Mouse (Mus musculus) heart, embryonic 13.5 days (tissue): ENCODE measurements at regions not wholly inside any gene's neighbourhood (a gene's known extent, or its start where the extent isn't known, plus 50 kb on each side); places are given as distances from the start of the nearest gene placed in this dataset.

Experiments used
- ATAC-seq: fragments of 200-750 bp; cut with Nextera tagmentation; 2 replicates; pipeline ENCODE4 v1.8.0; 2017; ENCODE audit warnings: moderate TSS enrichment; ENCODE audit not compliant: insufficient number of reproducible peaks, low FRiP score, low TSS enrichment; ENCODE audit errors: extremely low read depth
- H3K27ac ChIP-seq: fragments of 300-500 bp; sonication (generic); replicated peaks from 2 replicates; pipeline ENCODE4 v1.5.1; 2015; ENCODE audit warnings: moderate library complexity, mild to moderate bottlenecking, inconsistent platforms
- H3K27me3 ChIP-seq: fragments of 300-500 bp; sonication (generic); replicated peaks from 2 replicates; pipeline ENCODE4 v1.6.1; 2015; ENCODE audit warnings: mild to moderate bottlenecking, inconsistent platforms
- H3K36me3 ChIP-seq: fragments of 300-500 bp; sonication (generic); 2 replicates; pipeline ENCODE4 v1.6.1; 2015; ENCODE audit warnings: mild to moderate bottlenecking, inconsistent platforms
- H3K4me1 ChIP-seq: fragments of 300-500 bp; sonication (generic); 2 replicates; pipeline ENCODE4 v1.6.1; 2015; ENCODE audit warnings: inconsistent platforms
- H3K4me2 ChIP-seq: fragments of 300-500 bp; sonication (generic); 2 replicates; pipeline ENCODE4 v1.6.1; 2015; ENCODE audit warnings: inconsistent platforms, mild to moderate bottlenecking, moderate library complexity
- H3K4me3 ChIP-seq: fragments of 300-500 bp; sonication (generic); 2 replicates; pipeline ENCODE4 v1.5.1; 2015; ENCODE audit warnings: moderate library complexity, mild to moderate bottlenecking, inconsistent platforms
- H3K9ac ChIP-seq: fragments of 300-500 bp; sonication (generic); 2 replicates; pipeline ENCODE4 v1.6.1; 2015; ENCODE audit warnings: inconsistent platforms, mild to moderate bottlenecking, moderate library complexity
- H3K9me3 ChIP-seq: fragments of 300-500 bp; sonication (generic); 2 replicates; pipeline ENCODE4 v1.6.1; 2016; ENCODE audit warnings: inconsistent platforms
- WGBS: fragments of 180-500 bp; shearing (Covaris S2); methylation state at CpG from one replicate; pipeline ENCODE4 v1.1.7; 2015; ENCODE audit warnings: mixed read lengths; 5-methylcytosine and 5-hydroxymethylcytosine counted together

DNA sequence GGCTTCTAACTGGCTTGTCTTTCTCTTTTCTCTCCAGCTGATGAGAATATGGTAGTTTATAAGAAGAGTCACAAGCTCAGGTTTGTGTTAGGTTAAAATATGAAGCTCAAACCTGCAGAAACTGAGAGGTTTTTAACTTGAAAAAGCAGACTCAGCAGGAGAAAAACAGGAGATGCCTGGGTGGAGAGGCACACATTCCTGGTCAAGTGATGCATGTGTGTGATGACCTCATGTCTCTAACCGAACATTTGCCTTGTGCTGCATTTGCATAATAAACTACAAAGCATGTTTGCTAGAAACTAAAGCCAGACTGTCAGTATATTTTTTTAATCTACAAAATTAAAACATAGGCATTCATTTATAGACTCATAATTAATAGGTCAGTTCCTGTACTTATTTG lies 182.2 kb upstream of the Ctso start:
- no peak for ATAC-seq
- H3K4me1 ChIP-seq = no peaks in the 10 kb centered on the region
- no peak overlapping the region for H3K4me2 ChIP-seq
- 53% methylated on average over 1 of the region's 1 CpGs for WGBS
- H3K9me3 ChIP-seq = no peaks in the 10 kb centered on the region
- no peaks in the 10 kb centered on the region for H3K27me3 ChIP-seq
- no peak overlapping the region for H3K27ac ChIP-seq
- H3K9ac ChIP-seq = no peak overlapping the region
- H3K36me3 ChIP-seq = no peaks in the 10 kb centered on the region
- H3K4me3 ChIP-seq = no peak overlapping the region

- Histone ChIP-seq H3K9me3 (no peaks in the 10 kb centered on the region), H3K4me3 (no peak overlapping the region), H3K36me3 (no peaks in the 10 kb centered on the region), H3K9ac (no peak overlapping the region), H3K4me1 (no peaks in the 10 kb centered on the region), H3K27ac (no peak overlapping the region), H3K4me2 (no peak overlapping the region), H3K27me3 (no peaks in the 10 kb centered on the region)
- WGBS = 62% methylated on average over 4 of the region's 4 CpGs
- no peak for ATAC-seq
Measured at GRCm38 (mm10) chr3:81752955-81753354, 179.4 kb upstream of the Ctso start.

DNA sequence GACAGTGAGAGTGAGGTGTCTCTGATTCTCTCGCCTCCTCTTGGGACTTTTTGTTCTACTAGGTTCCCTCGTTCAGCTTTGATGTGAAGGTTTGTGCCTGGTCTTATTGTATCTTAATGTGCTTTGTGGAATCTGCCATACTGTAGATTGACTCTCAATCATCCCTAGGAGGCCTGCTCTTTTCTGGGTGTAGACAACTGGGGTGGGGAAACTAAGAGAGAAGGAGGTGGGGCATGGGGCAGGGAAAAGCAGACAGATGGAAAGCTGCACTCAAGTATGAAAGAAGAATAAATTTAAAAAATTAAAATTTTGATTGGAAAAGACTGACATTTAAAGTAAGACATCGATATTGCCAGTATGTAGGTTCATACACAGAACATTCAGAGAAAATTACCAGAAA lies 172.0 kb upstream of the Ctso start:
- no peak for ATAC-seq
- no peak overlapping the region for H3K9ac ChIP-seq
- 74% methylated on average over 3 of the region's 3 CpGs for WGBS

DNA sequence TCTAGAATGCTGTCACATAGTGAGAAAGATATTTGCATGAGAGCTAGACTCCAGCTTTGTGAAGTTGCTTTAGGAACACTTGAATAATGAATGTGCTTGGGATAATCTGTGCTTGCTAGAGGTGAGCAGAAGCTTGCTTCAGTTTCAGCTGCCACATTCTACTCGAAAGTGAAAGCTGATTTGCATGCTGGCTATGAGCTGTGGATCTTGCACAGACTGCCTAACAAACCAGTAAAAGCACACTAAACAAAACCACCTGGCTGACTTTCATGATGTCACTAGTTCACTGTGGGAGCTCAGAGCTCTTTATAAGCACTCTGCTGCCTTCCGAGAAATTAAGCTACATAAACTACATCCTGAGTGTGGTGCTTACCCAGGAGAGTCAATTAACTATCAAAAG lies 171.5 kb upstream of the Ctso start:
- no peak for ATAC-seq
- Histone ChIP-seq H3K27me3 (no peaks in the 10 kb centered on the region), H3K9ac (no peak overlapping the region), H3K4me3 (no peak overlapping the region), H3K27ac (no peak overlapping the region), H3K4me2 (no peak overlapping the region), H3K36me3 (no peaks in the 10 kb centered on the region), H3K9me3 (no peaks in the 10 kb centered on the region), H3K4me1 (no peaks in the 10 kb centered on the region)
- 49% methylated on average over 2 of the region's 2 CpGs for WGBS

More for the DNA sequence above, 172.0 kb upstream of the Ctso start:
- Histone ChIP-seq H3K4me2 (no peak overlapping the region), H3K27ac (no peak overlapping the region), H3K4me3 (no peak overlapping the region), H3K27me3 (no peaks in the 10 kb centered on the region), H3K4me1 (no peaks in the 10 kb centered on the region), H3K9me3 (no peaks in the 10 kb centered on the region), H3K36me3 (no peaks in the 10 kb centered on the region)

- no peak overlapping the region for H3K4me2 ChIP-seq
- H3K9ac ChIP-seq = no peak overlapping the region
- no peaks in the 10 kb centered on the region for H3K4me1 ChIP-seq
- H3K4me3 ChIP-seq = no peak overlapping the region
- ATAC-seq = no peak
- H3K9me3 ChIP-seq = no peaks in the 10 kb centered on the region
- no peaks in the 10 kb centered on the region for H3K27me3 ChIP-seq
- 56% methylated on average over 3 of the region's 3 CpGs for WGBS
- no peaks in the 10 kb centered on the region for H3K36me3 ChIP-seq
- H3K27ac ChIP-seq = no peak overlapping the region
Measured at GRCm38 (mm10) chr3:81771812-81772211, 160.6 kb upstream of the Ctso start.

DNA sequence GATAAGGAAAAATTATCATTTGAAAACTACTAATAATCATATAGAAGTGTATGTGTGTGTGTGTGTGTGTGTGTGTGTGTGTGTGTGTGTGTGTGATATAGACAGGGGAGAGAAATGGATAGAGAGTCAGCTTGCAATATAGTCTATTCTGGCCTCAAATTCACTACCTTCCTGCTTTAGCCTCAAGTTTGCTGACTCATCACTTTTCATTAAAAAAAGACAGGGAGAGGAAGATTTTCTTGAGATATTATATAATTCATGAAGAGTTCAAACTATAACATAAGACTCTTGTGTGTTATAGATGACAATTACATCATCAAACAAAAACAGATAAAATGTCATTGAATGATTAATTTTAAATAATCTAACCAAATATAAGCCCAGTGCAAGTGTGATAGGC lies 159.4 kb upstream of the Ctso start:
- Histone ChIP-seq H3K4me1 (no peaks in the 10 kb centered on the region), H3K4me3 (no peak overlapping the region), H3K27me3 (no peaks in the 10 kb centered on the region), H3K27ac (no peak overlapping the region), H3K4me2 (no peak overlapping the region), H3K9ac (no peak overlapping the region), H3K9me3 (no peaks in the 10 kb centered on the region), H3K36me3 (no peaks in the 10 kb centered on the region)
- ATAC-seq = no peak

GRCm38 (mm10) chr3:81782081-81782480 lies 150.3 kb upstream of the Ctso start:
- no peaks in the 10 kb centered on the region for H3K36me3 ChIP-seq
- no peaks in the 10 kb centered on the region for H3K27me3 ChIP-seq
- WGBS = 81% methylated on average over 9 of the region's 9 CpGs
- no peak overlapping the region for H3K27ac ChIP-seq
- no peak overlapping the region for H3K4me3 ChIP-seq
- H3K9me3 ChIP-seq = no peaks in the 10 kb centered on the region
- no peak for ATAC-seq
- H3K4me2 ChIP-seq = no peak overlapping the region
- no peak overlapping the region for H3K9ac ChIP-seq
- 0 out of 2 replicates have a peak, but pooled peaks cover 3% of the 10 kb centered on the region for H3K4me1 ChIP-seq

DNA sequence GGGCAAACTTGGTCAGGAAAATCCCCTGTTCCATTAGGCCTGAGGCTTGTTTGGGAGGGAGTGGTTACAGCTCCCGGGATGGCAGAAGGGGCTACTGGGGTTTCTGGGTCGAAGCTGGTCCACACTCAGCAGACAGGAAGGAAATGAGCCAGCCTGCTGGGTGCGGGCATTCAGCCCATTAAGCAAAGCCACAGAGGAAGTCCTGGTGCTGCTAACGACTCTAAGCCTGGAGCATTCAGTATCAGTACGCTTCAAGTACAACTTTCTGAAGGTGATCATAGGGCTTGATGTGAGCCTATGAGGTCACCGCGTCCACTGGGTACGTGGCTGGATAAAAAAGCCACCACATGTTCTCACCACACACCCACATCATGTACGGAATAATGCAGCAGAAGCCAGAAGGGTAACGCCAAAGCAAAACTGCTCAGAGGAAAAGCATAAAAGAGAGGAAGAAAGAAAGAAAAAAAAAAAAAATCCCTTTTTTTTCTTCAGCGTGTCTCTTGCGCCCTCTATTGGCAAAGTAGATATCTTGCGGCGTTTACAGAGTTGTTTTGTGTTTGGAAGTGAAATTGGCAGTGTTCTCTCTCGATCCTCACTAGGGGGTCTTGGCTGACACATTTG lies 149.4 kb upstream of the Ctso start:
- peak overlapping the region; percentile 56 for H3K4me2 ChIP-seq
- no peaks in the 10 kb centered on the region for H3K27me3 ChIP-seq
- no peak for ATAC-seq
- H3K4me1 ChIP-seq = 0 out of 2 replicates have a peak, but pooled peaks cover 3% of the 10 kb centered on the region
- H3K4me3 ChIP-seq = peak overlapping the region; percentile 29
- 27% methylated on average over 15 of the region's 15 CpGs for WGBS
- H3K36me3 ChIP-seq = no peaks in the 10 kb centered on the region
- H3K9ac ChIP-seq = peak overlapping the region; percentile 42
- H3K9me3 ChIP-seq = no peaks in the 10 kb centered on the region
- no peak overlapping the region for H3K27ac ChIP-seq

GRCm38 (mm10) chr3:81788915-81789314 lies 143.5 kb upstream of the Ctso start:
- Histone ChIP-seq H3K9me3 (no peaks in the 10 kb centered on the region), H3K27me3 (no peaks in the 10 kb centered on the region), H3K4me3 (no peak overlapping the region), H3K36me3 (no peaks in the 10 kb centered on the region), H3K9ac (no peak overlapping the region), H3K4me2 (no peak overlapping the region), H3K27ac (no peak overlapping the region), H3K4me1 (no peaks in the 10 kb centered on the region)
- no peak for ATAC-seq
- whole genome bisulfite sequencing = 78% methylated on average over 2 of the region's 2 CpGs

DNA sequence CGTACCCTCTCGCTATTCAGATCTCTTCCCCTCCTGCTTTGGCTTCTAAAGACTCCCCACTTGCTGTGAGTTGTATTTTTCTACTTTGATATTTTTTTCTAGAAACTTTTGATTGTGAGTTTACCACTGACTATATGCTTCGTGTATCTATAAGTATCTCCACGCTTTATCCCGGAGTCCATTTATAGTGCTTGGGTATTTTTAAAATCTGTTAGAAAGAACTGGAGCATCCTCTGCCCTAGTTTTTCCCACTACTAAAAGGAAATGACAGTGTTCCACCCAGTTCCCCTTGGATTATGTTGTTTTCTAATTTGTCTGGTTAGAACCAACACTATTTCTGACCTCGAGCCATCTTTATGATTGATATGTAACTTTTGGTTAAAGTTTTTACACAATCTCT lies 142.7 kb upstream of the Ctso start:
- no peak overlapping the region for H3K9ac ChIP-seq
- ATAC-seq = no peak
- no peak overlapping the region for H3K4me3 ChIP-seq
- H3K4me1 ChIP-seq = no peaks in the 10 kb centered on the region
- H3K4me2 ChIP-seq = no peak overlapping the region
- H3K27ac ChIP-seq = no peak overlapping the region
- H3K27me3 ChIP-seq = no peaks in the 10 kb centered on the region
- no peaks in the 10 kb centered on the region for H3K36me3 ChIP-seq
- no peaks in the 10 kb centered on the region for H3K9me3 ChIP-seq
- WGBS = 84% methylated on average over 6 of the region's 6 CpGs

GRCm38 (mm10) chr3:81802096-81802495 lies 130.3 kb upstream of the Ctso start:
- ATAC-seq = no peak
- Histone ChIP-seq H3K4me1 (no peaks in the 10 kb centered on the region), H3K9ac (no peak overlapping the region), H3K9me3 (no peaks in the 10 kb centered on the region), H3K27me3 (no peaks in the 10 kb centered on the region), H3K27ac (no peak overlapping the region), H3K36me3 (no peaks in the 10 kb centered on the region), H3K4me2 (no peak overlapping the region), H3K4me3 (no peak overlapping the region)
- WGBS = 73% methylated on average over 2 of the region's 2 CpGs

- no peak overlapping the region for H3K9ac ChIP-seq
- no peaks in the 10 kb centered on the region for H3K9me3 ChIP-seq
- no peaks in the 10 kb centered on the region for H3K36me3 ChIP-seq
- ATAC-seq = no peak
- H3K27me3 ChIP-seq = no peaks in the 10 kb centered on the region
- H3K27ac ChIP-seq = no peak overlapping the region
- no peaks in the 10 kb centered on the region for H3K4me1 ChIP-seq
- 71% methylated on average over 4 of the region's 4 CpGs for WGBS
- no peak overlapping the region for H3K4me3 ChIP-seq
- no peak overlapping the region for H3K4me2 ChIP-seq
Measured at GRCm38 (mm10) chr3:81805745-81806144, 126.7 kb upstream of the Ctso start.
